Comparison of ENCODE assay signal across 26 mouse cellular contexts in the genomic region with DNA sequence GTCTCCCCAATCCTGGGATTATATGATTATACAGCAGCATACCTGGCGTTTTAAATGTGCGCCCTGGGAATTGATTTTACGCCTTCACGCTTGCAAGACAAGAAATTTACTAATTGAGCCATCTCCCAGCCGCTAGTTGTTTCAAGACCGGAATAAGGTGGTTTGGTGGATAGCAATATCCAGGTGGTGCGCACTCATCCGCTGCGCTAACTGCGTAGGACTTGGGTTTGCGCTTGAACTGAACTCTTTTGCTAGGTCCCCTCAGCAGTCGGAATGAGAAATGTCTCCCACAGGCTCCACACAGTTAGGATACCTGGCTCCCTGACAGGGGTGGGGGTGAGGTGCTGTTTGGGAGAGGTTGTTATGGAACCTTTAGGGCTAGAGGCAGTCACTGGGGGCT.
"Had no signal": no experiment of that assay in that cellular context is flagged by ENCODE, and none has a peak within 500 bp of the region (broad histone marks: within the 10 kb centered on the region; RNA-seq: fewer than 3 reads in every experiment).

No protein-coding gene starts in this region.

- H3K4me3 ChIP-seq: gastrocnemius, adult 2 months; heart, embryonic 10.5 days; heart, embryonic 12.5 days; hindbrain, embryonic 10.5 days; hindbrain, embryonic 13.5 days; hindbrain, embryonic 15.5 days; kidney, embryonic 15.5 days; left cerebral cortex, adult 2 months; limb, embryonic 13.5 days; limb, embryonic 15.5 days; liver, embryonic 12.5 days had no signal

- H3K36me3 ChIP-seq: heart, embryonic 10.5 days; heart, embryonic 12.5 days; hindbrain, embryonic 10.5 days; hindbrain, embryonic 13.5 days; hindbrain, embryonic 15.5 days; kidney, embryonic 15.5 days; limb, embryonic 13.5 days; limb, embryonic 15.5 days; liver, embryonic 12.5 days had no signal

- H3K4me2 ChIP-seq: heart, embryonic 12.5 days; hindbrain, embryonic 13.5 days; hindbrain, embryonic 15.5 days; kidney, embryonic 15.5 days; limb, embryonic 13.5 days; limb, embryonic 15.5 days; liver, embryonic 12.5 days had no signal

- H3K27ac ChIP-seq: gastrocnemius, adult 2 months; heart, embryonic 10.5 days; hindbrain, embryonic 10.5 days; hindbrain, embryonic 13.5 days; hindbrain, embryonic 15.5 days; hindbrain, postnatal 0 days; kidney, embryonic 15.5 days; kidney, postnatal 0 days; left cerebral cortex, adult 2 months; limb, embryonic 13.5 days; limb, embryonic 15.5 days; liver, embryonic 12.5 days; liver, embryonic 14.5 days had no signal

- H3K27me3 ChIP-seq: limb, embryonic 15.5 days had no signal

- DNase-seq: gastrocnemius, adult 2 months; gastrocnemius, postnatal 10 days; gastrocnemius, postnatal 25 days; heart, adult 18-20 months; heart, postnatal 10 days; heart, postnatal 4 days; kidney, adult 11 months; kidney, adult 2 months; kidney, adult 9 months; kidney, postnatal 14 days; kidney, postnatal 36 days; layer of hippocampus, adult 9-11 months had no signal

- ATAC-seq: hindbrain, postnatal 0 days; intestine, embryonic 16.5 days; liver, embryonic 12.5 days had no signal

- H3K9ac ChIP-seq: heart, embryonic 12.5 days; hindbrain, embryonic 13.5 days; hindbrain, embryonic 15.5 days; kidney, embryonic 15.5 days; limb, embryonic 13.5 days; limb, embryonic 15.5 days; liver, embryonic 12.5 days; liver, embryonic 14.5 days had no signal

- H3K9me3 ChIP-seq: heart, embryonic 10.5 days; heart, embryonic 12.5 days; hindbrain, embryonic 10.5 days; hindbrain, embryonic 13.5 days; hindbrain, embryonic 15.5 days; kidney, embryonic 15.5 days; limb, embryonic 13.5 days; limb, embryonic 15.5 days; liver, embryonic 12.5 days had no signal
